Mouse (Mus musculus) small intestine, adult 2 months (tissue): ENCODE data around the gene Abi2. TPM values are rescaled to one million over a fixed set of nuclear protein-coding genes. Genes with fewer than 3 reads are reported as not detected.

ENCODE experiments used
- H3K27ac ChIP-seq: fragments of 200-500 bp; 2 replicates; pipeline ENCODE4 v1.5.1; 2012; ENCODE audit warnings: low read depth, low read length, control low read depth, inconsistent platforms; ENCODE audit not compliant: insufficient read depth
- H3K27me3 ChIP-seq: fragments of 200-500 bp; 2 replicates; pipeline ENCODE4 v1.6.1; 2012; ENCODE audit warnings: mild to moderate bottlenecking, moderate library complexity, low read length, inconsistent platforms; ENCODE audit not compliant: control insufficient read depth, insufficient read depth
- H3K36me3 ChIP-seq: fragments of 200-500 bp; 2 replicates; pipeline ENCODE4 v1.6.1; 2012; ENCODE audit warnings: mild to moderate bottlenecking, low read length, control low read depth, inconsistent platforms; ENCODE audit not compliant: control insufficient read depth, insufficient read depth
- H3K4me1 ChIP-seq: fragments of 200-500 bp; 2 replicates; pipeline ENCODE4 v1.6.1; 2012; ENCODE audit warnings: low read length, inconsistent platforms, mixed read lengths; ENCODE audit not compliant: control insufficient read depth, insufficient read depth, insufficient read length
- H3K4me3 ChIP-seq: fragments of 200-500 bp; 2 replicates; pipeline ENCODE4 v1.5.1; 2012; ENCODE audit warnings: low read depth, mild to moderate bottlenecking, control low read depth, inconsistent platforms, low read length, moderate library complexity
- CTCF ChIP-seq: fragments of 200-500 bp; IDR thresholded peaks from 2 replicates; pipeline ENCODE4 v1.5.1; 2012; ENCODE audit warnings: low read depth, mild to moderate bottlenecking, control low read depth, inconsistent platforms, low read length, moderate library complexity, mixed read lengths; ENCODE audit not compliant: insufficient replicate concordance, insufficient read length; ENCODE audit errors: extremely low read depth
- POLR2A ChIP-seq: fragments of 200-500 bp; IDR thresholded peaks from 2 replicates; pipeline ENCODE4 v1.6.1; 2012; ENCODE audit warnings: low read depth, mild to moderate bottlenecking, control low read depth, inconsistent platforms, low read length, moderate library complexity
- WGBS: fragments of 180-500 bp; shearing (Covaris S2); methylation state at CpG from one replicate; pipeline ENCODE4 v1.1.7; 2018; 5-methylcytosine and 5-hydroxymethylcytosine counted together
- polyA plus RNA-seq: library from polyadenylated mRNA; depleted of rRNA; stranded (reverse); fragments of >200 nt; gene quantifications from 2 replicates; pipeline ENCODE4 v1.2.3, GENCODE M21; 2012; rRNA removed

Abi2 gene
- polyA plus RNA-seq, 1 experiment, result 1.0 TPM

- 89% methylated on average over 2 of the region's 2 CpGs for WGBS
- Histone ChIP-seq H3K27me3 (no peaks in the 10 kb centered on the region), H3K36me3 (peaks cover 36% of the 10 kb centered on the region), H3K4me1 (no peaks in the 10 kb centered on the region), H3K27ac (no peak overlapping the region), H3K4me3 (no peak overlapping the region)
- TF ChIP-seq CTCF, result no peak
- TF ChIP-seq POLR2A, result no peak
Measured at GRCm38 (mm10) chr1:60530636-60531035, 121.2 kb downstream of the Abi2 start.

Other genes with a start within 250 kb of the Abi2 start
- gene Nbeal1, start 229.0 kb upstream of the Abi2 start, polyA plus RNA-seq, result 0.38 and 1.2 TPM in 2 replicates
- 0.49 and 0.74 TPM in 2 replicates for gene Cyp20a1, start 66.3 kb upstream of the Abi2 start, polyA plus RNA-seq
- 11.0 and 22.2 TPM in 2 replicates for gene Raph1, start 157.5 kb downstream of the Abi2 start, polyA plus RNA-seq